Mouse (Mus musculus): Measurements from ENCODE around the gene Calhm3. TPM values are rescaled to one million over a fixed set of nuclear protein-coding genes. Genes with fewer than 3 reads are reported as not detected.
"Not testable (repeated sequence)": the region's sequence is repeated elsewhere in the genome, so short reads cannot be mapped to it uniquely, and the experiment has no call there.

Calhm3 gene
- polyA plus RNA-seq, 1 experiment from 2014 or later: not detected

DNA sequence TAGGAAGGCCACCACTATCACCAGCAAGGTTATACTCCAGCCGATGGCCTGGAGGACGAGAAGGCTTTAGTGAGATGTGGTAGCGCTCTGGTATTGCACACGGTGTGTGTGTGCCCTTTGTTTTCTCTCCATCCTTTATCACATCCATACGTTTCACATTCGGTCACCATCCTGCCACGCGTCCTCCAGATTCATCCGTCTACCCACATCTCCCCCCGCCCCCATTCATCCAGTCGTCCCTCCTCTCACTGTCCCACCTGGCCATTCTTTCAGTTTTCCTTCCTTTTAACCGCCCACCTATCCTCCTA, 5.5 kb downstream of the Calhm3 start:
- 69% methylated on average over 12 of the region's 12 CpGs for WGBS
- H3K27me3 ChIP-seq (ENCODE audit: control insufficient read depth, insufficient read depth, low read length): peaks cover 4% of the 10 kb centered on the region; the same call in 1 of the 2 replicates
- H3K9me3 ChIP-seq (ENCODE audit: control insufficient read depth, low read length): no peaks in the 10 kb centered on the region
- H3K4me1 ChIP-seq (ENCODE audit: control insufficient read depth, insufficient read depth, low read length): no peaks in the 10 kb centered on the region
- H3K36me3 ChIP-seq (ENCODE audit: control insufficient read depth, insufficient read depth, low read length): no peaks in the 10 kb centered on the region
- peak overlapping the region; percentile 19; the same call in 1 of the 2 replicates for H3K4me3 ChIP-seq (ENCODE audit: low read length)
- peak overlapping the region; percentile 43 for H3K4me2 ChIP-seq (replicated peaks; ENCODE audit: low read depth, low read length)
- H3K27ac ChIP-seq (ENCODE audit: low read depth, low read length): no peak overlapping the region
- H3K9ac ChIP-seq (ENCODE audit: low read depth, low read length): no peak overlapping the region
- no peak for ATAC-seq (ENCODE audit: low FRiP score, low TSS enrichment)

DNA sequence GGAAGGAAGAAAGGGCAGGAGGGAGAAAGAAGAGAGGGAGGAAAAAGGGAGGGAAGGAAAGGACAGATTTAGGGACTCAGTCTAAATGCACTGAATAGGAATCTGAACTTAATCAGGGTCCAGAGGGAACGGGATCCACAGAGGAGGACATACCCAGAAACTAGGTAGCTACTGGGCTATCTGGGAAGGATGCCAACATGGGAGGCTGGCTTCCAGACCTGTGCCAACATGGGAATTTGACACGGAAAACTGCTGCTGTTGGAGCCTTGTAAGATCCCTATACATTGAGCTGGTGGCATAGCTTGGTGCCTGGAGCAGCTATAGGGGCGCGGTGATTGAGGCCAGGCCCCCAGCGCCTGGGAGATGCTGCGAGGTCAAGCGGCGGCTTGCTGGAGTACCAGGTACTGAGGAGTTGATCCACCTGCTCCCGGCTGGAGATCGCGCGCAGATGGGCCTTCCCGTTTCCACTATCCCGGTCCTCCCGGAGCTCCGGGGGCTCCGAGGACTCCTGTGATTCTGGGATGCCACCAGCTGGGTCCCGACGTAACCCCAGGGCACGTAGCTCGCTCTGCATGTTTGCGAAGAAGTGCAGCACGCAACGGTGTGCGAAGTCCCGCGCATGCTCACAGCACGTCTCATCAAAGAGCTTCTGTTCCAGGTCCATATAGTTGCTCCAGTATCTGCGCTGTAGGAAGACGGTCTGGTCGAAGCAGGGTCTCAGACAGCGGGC, 6.1 kb downstream of the Calhm3 start:
- no peak for ATAC-seq (ENCODE audit: low FRiP score, low TSS enrichment)
- H3K4me1 ChIP-seq (ENCODE audit: control insufficient read depth, insufficient read depth, low read length): no peaks in the 10 kb centered on the region
- H3K4me3 ChIP-seq (ENCODE audit: low read length): peak overlapping the region; percentile 19
- peaks cover 4% of the 10 kb centered on the region; the same call in 1 of the 2 replicates for H3K27me3 ChIP-seq (ENCODE audit: control insufficient read depth, insufficient read depth, low read length)
- no peak overlapping the region for H3K27ac ChIP-seq (ENCODE audit: low read depth, low read length)
- WGBS: 29% methylated on average over 32 of the region's 32 CpGs
- H3K36me3 ChIP-seq (ENCODE audit: control insufficient read depth, insufficient read depth, low read length): no peaks in the 10 kb centered on the region
- H3K4me2 ChIP-seq (replicated peaks; ENCODE audit: low read depth, low read length): peak overlapping the region; percentile 43
- 0 out of 2 replicates have a peak overlapping the region, but pooled peaks have one; percentile 8 for H3K9ac ChIP-seq (ENCODE audit: low read depth, low read length)
- no peaks in the 10 kb centered on the region for H3K9me3 ChIP-seq (ENCODE audit: control insufficient read depth, low read length)

DNA sequence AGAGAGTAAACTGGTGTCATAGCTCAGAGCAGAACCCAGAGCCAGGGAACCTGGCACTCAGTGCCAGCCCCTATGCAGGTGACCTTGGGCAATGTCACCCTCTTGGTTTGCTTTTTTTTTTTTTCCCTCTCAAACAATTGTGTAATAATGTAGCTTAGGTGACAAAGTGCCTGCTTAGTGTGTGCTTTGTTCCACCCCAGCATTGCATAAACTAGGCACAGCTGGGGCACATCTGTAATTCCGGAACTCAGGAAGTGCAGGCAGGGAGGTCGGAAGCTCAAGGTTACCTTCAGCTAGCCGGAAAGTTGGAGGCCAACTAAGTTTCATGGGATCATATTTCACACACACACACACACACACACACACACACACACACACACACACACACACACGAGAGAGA, 7.7 kb downstream of the Calhm3 start:
- no peak overlapping the region for H3K27ac ChIP-seq (ENCODE audit: low read depth, low read length)
- no peak overlapping the region for H3K9ac ChIP-seq (ENCODE audit: low read depth, low read length)
- no peak overlapping the region for H3K4me3 ChIP-seq (ENCODE audit: low read length)
- H3K9me3 ChIP-seq (ENCODE audit: control insufficient read depth, low read length): no peaks in the 10 kb centered on the region
- no peaks in the 10 kb centered on the region for H3K36me3 ChIP-seq (ENCODE audit: control insufficient read depth, insufficient read depth, low read length)
- 10% methylated on average over 3 of the region's 4 CpGs for WGBS
- no peaks in the 10 kb centered on the region for H3K4me1 ChIP-seq (ENCODE audit: control insufficient read depth, insufficient read depth, low read length)
- peaks cover 4% of the 10 kb centered on the region; the same call in 1 of the 2 replicates for H3K27me3 ChIP-seq (ENCODE audit: control insufficient read depth, insufficient read depth, low read length)
- ATAC-seq (ENCODE audit: low FRiP score, low TSS enrichment): no peak
- H3K4me2 ChIP-seq (replicated peaks; ENCODE audit: low read depth, low read length): no peak overlapping the region

DNA sequence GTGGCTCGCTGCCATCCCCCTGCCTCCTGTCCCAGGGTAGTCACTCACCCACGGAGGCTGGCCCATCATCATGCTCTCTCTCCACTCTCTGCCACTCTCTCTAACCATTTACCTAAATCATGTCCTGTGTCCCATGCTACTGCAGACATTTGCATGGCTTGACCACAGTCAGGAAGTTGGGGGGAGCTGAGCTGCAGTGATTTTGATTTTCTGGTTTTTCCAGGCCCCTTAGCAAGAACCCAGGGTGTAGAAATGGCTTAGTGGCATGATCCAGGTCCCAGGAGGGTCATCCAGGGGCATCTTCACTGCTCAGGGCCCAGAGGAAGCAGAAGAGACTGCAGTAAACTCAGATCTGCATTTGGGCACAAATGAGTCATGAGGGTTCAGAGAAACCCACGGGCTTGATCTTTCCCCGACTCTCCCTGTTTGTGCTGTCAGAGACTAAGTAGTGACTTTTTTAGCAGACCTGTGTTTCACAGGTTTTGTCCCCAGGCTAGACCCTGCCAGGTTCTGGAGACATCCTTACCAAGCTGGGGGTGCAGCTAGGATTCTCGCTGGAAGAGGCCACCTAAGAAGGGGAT, 9.2 kb downstream of the Calhm3 start:
- Histone ChIP-seq H3K27me3 (ENCODE audit: control insufficient read depth, insufficient read depth, low read length) (peaks cover 4% of the 10 kb centered on the region; the same call in 1 of the 2 replicates), H3K4me3 (ENCODE audit: low read length) (no peak overlapping the region), H3K4me1 (ENCODE audit: control insufficient read depth, insufficient read depth, low read length) (no peaks in the 10 kb centered on the region), H3K27ac (ENCODE audit: low read depth, low read length) (no peak overlapping the region), H3K9ac (ENCODE audit: low read depth, low read length) (no peak overlapping the region), H3K4me2 (replicated peaks; ENCODE audit: low read depth, low read length) (no peak overlapping the region), H3K36me3 (ENCODE audit: control insufficient read depth, insufficient read depth, low read length) (no peaks in the 10 kb centered on the region), H3K9me3 (ENCODE audit: control insufficient read depth, low read length) (no peaks in the 10 kb centered on the region)
- no peak for ATAC-seq (ENCODE audit: low FRiP score, low TSS enrichment)
- 68% methylated on average over 5 of the region's 5 CpGs for WGBS

DNA sequence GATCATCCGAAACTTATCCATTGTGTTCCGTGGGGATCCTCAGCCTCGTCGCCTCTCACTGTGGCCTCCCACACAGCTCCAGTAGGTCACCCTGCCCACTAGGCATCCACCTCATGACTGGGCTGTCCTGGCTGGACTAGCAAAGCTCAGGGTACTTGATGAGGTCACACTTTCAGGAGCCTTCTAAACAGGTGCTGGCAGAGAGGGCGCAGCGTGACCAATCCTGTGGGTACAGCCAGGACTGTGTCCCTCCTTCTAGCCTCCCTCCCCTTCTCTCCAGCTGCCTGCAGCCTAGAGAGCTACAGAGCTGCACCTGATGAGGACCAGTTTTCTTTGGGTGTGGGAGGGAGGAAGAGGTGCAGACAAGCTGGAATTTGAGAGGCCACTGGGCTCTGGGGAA, 13.4 kb downstream of the Calhm3 start, which contains the start of gene Calhm1:
Calhm1 (minus strand) TSS at position 101 of the 400 bp plus-strand sequence.
- WGBS: 91% methylated on average over 6 of the region's 6 CpGs
- no peaks in the 10 kb centered on the region for H3K27me3 ChIP-seq (ENCODE audit: control insufficient read depth, insufficient read depth, low read length)
- H3K9ac ChIP-seq (ENCODE audit: low read depth, low read length): no peak within 1 kb of the TSS; the same call in 1 of the 2 replicates
- H3K4me1 ChIP-seq (ENCODE audit: control insufficient read depth, insufficient read depth, low read length): no peaks in the 10 kb centered on the region
- no peaks in the 10 kb centered on the region for H3K36me3 ChIP-seq (ENCODE audit: control insufficient read depth, insufficient read depth, low read length)
- no peak within 1 kb of the TSS for H3K27ac ChIP-seq (ENCODE audit: low read depth, low read length)
- H3K9me3 ChIP-seq (ENCODE audit: control insufficient read depth, low read length): no peaks in the 10 kb centered on the region
- no peak for ATAC-seq (ENCODE audit: low FRiP score, low TSS enrichment)
- H3K4me2 ChIP-seq (replicated peaks; ENCODE audit: low read depth, low read length): no peak within 1 kb of the TSS
- H3K4me3 ChIP-seq (ENCODE audit: low read length): no peak within 1 kb of the TSS

DNA sequence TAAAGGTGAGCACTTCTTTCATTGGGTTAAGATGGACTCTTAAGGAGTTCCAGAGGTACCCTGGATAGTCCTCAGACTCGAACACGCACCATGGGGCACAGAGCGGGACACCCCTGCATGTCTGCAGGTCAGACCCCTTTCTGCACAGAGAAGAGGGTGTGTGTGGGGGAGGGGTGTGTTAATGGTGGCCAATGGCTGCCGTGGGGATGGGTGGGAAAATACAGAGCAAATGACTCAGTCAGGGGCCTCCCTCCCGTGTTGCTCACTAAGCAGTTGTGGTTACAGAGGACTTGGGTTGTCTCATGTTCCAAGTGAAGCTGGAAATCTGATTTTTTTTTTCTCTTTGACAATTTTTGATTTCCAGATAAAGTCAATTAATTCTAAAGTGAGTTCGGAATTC, 15.1 kb downstream of the Calhm3 start:
- WGBS: 74% methylated on average over 6 of the region's 6 CpGs
- H3K9me3 ChIP-seq (ENCODE audit: control insufficient read depth, low read length): no peaks in the 10 kb centered on the region
- H3K36me3 ChIP-seq (ENCODE audit: control insufficient read depth, insufficient read depth, low read length): no peaks in the 10 kb centered on the region
- H3K27ac ChIP-seq (ENCODE audit: low read depth, low read length): no peak overlapping the region
- no peak overlapping the region for H3K4me2 ChIP-seq (replicated peaks; ENCODE audit: low read depth, low read length)
- no peak overlapping the region for H3K9ac ChIP-seq (ENCODE audit: low read depth, low read length)
- peaks cover 10% of the 10 kb centered on the region; the same call in 1 of the 2 replicates for H3K4me1 ChIP-seq (ENCODE audit: control insufficient read depth, insufficient read depth, low read length)
- no peaks in the 10 kb centered on the region; the same call in 1 of the 2 replicates for H3K27me3 ChIP-seq (ENCODE audit: control insufficient read depth, insufficient read depth, low read length)
- H3K4me3 ChIP-seq (ENCODE audit: low read length): no peak overlapping the region
- no peak for ATAC-seq (ENCODE audit: low FRiP score, low TSS enrichment)

DNA sequence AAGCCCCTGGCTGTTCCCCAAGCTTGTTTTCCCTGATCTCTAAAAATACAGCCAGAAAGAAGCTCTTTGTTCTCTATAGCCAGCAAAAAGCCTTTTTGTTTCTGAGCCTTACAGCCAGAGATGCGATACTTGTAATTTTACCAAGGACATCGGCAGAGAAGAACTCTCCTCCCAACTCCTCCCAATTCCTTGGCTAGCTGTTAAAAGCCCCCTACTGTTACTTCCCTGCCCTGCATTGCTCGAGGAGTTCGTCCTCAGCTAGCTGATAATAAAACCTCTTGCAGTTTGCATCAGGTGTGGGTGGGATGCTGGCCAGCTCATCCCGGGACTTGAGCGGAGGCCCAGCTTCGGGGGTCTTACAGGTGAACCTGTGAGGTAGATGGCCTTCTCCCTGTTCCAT, 18.0 kb downstream of the Calhm3 start:
- H3K27me3 ChIP-seq (ENCODE audit: control insufficient read depth, insufficient read depth, low read length); H3K4me2 ChIP-seq (replicated peaks; ENCODE audit: low read depth, low read length); H3K4me3 ChIP-seq (ENCODE audit: low read length); H3K9me3 ChIP-seq (ENCODE audit: control insufficient read depth, low read length); H3K36me3 ChIP-seq (ENCODE audit: control insufficient read depth, insufficient read depth, low read length); H3K27ac ChIP-seq (ENCODE audit: low read depth, low read length); ATAC-seq (ENCODE audit: low FRiP score, low TSS enrichment); H3K9ac ChIP-seq (ENCODE audit: low read depth, low read length): not testable (repeated sequence)
- H3K4me1 ChIP-seq (ENCODE audit: control insufficient read depth, insufficient read depth, low read length): peaks cover 16% of the 10 kb centered on the region; the same call in 1 of the 2 replicates
- WGBS: 24% methylated on average over 7 of the region's 7 CpGs

DNA sequence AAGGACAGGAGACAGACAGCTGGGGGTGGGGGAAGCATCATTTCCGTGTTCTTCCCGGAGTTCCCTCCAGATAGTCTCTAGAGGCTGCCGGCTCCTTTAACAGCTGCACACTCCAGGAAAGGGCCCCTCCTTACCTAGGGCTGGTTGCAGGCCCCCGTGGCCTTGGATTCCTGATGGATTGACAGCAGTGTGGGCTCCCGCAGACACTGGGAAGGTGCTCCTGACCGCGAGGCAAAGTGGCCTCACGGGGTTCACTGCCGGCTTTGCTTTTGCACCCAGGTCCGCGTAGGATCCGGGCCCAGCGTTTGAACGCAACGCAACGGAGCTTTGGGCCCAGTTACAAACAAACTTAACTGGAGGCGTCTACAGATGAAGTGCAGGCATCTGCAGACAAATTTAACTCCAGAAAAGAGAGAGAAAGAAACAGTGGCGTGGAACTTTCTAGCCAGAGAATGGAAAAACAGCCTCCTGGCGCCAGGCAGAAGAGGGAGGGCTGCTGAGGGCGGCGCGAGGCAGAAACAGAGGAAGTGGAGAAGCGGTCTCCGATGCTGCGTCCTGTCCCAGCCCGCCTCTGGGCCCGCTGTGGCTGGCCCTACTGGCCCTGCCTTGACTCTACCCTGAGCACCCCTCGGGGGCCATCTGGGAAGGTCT, 19.7 kb downstream of the Calhm3 start, which contains the start of gene Calhm2:
Calhm2 (minus strand) TSS at position 524 of the 651 bp plus-strand sequence.
- ATAC-seq (ENCODE audit: low FRiP score, low TSS enrichment): peak; percentile 58
- WGBS: 3% methylated on average over 27 of the region's 28 CpGs
- H3K36me3 ChIP-seq (ENCODE audit: control insufficient read depth, insufficient read depth, low read length): peaks cover 15% of the 10 kb centered on the region
- peak within 1 kb of the TSS; percentile 32 for H3K4me3 ChIP-seq (ENCODE audit: low read length)
- H3K27ac ChIP-seq (ENCODE audit: low read depth, low read length): peak within 1 kb of the TSS; percentile 64
- no peaks in the 10 kb centered on the region for H3K9me3 ChIP-seq (ENCODE audit: control insufficient read depth, low read length)
- no peaks in the 10 kb centered on the region; the same call in 1 of the 2 replicates for H3K27me3 ChIP-seq (ENCODE audit: control insufficient read depth, insufficient read depth, low read length)
- peak within 1 kb of the TSS; percentile 61 for H3K9ac ChIP-seq (ENCODE audit: low read depth, low read length)
- peak within 1 kb of the TSS; percentile 68 for H3K4me2 ChIP-seq (replicated peaks; ENCODE audit: low read depth, low read length)
- peaks cover 16% of the 10 kb centered on the region; the same call in 1 of the 2 replicates for H3K4me1 ChIP-seq (ENCODE audit: control insufficient read depth, insufficient read depth, low read length)
